Mouse (Mus musculus): ENCODE results near the gene Rad51c.

GRCm38 (mm10) chr11:87428051-87428673, 23.4 kb upstream of the Rad51c start:
- TF ChIP-seq POLR2A (IDR thresholded peaks at IDR 0.05; ENCODE audit: low read depth, low read length) (no peak), ETS1 (conservative IDR thresholded peaks at IDR 0.05; ENCODE audit: low read depth, low read length) (no peak), CTCF (conservative IDR thresholded peaks at IDR 0.05 in 1 of 2, IDR thresholded peaks at IDR 0.05 in 1 of 2; ENCODE audit: low read depth in 2 of 2, low read length in 2 of 2) (no peak)
